Mouse (Mus musculus) neural tube, embryonic 10.5 days (tissue): ENCODE results near the gene Prps2.
"Not testable (repeated sequence)": the region's sequence is repeated elsewhere in the genome, so short reads cannot be mapped to it uniquely, and the experiment has no call there.

Experiments used
- DNase-seq: peaks from one replicate; pipeline ENCODE4 v3.0.0-alpha.2; 2017; ENCODE audit warnings: low spot score; ENCODE audit errors: extremely low spot score

Prps2 gene

DNA sequence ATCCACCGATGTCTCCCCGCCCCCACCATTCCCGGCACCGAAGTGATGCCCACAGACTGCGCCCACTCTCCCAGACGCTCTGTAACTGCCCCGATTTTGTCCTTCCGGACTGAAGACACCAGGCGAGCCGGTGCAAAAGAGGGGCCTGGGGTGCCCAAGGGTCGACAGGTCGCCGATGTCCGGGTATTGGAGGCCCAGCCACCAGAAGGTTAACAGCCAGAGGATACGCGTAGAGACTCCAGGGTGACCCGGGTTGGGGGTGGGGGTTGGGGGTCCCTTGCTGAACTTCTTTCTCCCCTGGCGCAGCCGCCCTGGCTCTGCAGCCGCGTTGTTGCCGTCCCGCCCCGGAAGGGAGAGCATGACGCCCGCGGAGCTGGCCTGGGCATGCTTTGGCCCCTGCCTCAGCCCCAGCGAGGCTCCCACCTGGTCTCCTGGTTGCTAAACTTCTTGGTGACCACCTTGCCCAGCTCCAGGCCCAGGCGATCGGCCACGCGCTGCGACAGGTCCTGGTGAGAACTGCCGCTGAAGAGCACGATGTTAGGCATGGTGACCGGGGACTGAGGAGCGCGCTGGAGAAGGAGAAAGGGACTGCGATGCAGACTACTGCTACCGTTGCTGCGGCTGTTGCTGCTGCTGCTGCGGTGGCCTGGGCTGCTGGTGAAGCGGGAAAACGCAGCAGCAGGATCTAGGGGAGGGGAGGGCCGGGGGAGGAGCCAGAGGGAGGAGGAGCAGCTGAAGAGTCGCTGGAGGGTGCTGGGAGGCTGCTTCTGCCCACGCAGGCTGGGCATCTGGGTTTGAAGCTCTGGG lies at the start of gene Prps2:
TSS of gene Prps2 (minus strand) at position 703 of the 807 bp plus-strand sequence.
- DNase-seq = peak; percentile 65

DNA sequence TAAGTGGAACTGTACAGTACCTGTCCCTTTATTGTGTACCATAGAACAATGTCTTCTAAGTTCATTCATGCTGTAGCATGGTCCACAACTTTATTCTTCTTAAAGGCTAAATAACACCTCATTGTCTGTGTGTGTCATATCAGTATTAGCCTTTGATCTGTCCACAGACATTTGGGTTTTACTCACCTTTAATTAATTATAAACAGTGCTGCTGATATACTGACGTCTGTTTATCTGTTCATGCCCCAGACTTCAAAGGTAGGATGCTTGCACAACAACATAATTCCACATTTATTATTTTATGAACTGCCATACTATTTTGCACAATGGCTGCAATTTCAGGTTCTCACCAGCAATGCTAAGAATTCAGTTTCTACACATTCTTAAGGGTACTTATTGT lies 35.1 kb upstream of the Prps2 start:
- DNase-seq = no peak

GRCm38 (mm10) chrX:167394940-167395339 lies 12.4 kb upstream of the Prps2 start:
- no peak for DNase-seq

GRCm38 (mm10) chrX:167386647-167387046 lies 4.1 kb upstream of the Prps2 start:
- no peak for DNase-seq

DNA sequence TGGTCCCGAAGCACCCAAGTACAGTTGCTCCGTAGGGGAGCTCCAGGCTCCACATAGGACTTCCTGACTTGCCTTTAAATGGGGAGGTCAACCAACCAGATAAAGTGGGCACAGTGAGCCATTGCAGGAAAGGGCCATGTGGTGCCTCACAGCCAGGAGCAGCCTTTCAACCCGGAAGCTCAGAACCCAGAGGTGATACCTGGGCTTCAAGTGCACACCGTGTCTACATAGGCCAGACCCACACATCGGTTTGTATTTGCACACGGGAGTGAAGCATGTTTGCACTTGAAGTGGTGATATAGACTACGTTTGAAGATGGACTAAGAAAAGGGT lies 271 bp upstream of the Prps2 start:
- no peak for DNase-seq

GRCm38 (mm10) chrX:167381583-167382046 lies 934 bp downstream of the Prps2 start:
- DNase-seq = no peak

DNA sequence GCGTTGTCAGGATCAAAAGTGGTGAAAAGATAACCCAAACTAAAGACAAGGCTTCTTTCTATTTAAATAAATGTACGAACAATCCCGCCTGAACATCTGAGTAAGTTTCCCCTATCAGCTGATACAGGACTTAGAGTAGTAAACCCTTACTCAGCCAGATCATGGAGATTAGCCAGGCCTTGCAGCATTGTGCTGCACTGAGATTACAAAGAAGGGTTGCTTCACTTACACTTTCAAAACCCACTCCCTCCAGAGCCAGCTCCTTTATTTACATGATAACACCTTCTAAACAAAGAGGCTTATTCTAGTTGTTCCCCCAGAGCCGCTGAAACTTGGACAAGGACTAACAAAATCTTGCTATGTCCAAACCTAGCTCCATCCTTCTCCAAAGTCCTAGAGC lies 2.5 kb downstream of the Prps2 start:
- DNase-seq = no peak

DNA sequence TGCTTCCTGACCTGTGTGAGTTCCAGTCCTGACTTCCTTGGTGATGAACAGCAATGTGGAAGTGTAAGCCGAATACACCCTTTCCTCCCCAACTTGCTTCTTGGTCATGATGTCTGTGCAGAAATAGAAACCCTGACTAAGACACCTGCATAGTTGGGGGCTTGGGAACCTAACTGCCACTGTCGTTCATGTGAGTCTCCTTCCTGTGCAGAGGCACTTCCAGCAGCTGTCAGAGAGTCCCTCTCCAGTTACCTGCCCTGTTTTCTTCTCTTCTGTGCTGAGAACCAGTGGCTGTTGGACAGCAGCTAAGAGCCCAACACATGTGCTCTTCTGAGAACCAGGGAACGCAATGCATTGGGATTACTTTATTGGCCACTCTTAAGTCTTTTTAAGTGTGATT lies 21.3 kb downstream of the Prps2 start:
- not testable (repeated sequence) for DNase-seq

DNA sequence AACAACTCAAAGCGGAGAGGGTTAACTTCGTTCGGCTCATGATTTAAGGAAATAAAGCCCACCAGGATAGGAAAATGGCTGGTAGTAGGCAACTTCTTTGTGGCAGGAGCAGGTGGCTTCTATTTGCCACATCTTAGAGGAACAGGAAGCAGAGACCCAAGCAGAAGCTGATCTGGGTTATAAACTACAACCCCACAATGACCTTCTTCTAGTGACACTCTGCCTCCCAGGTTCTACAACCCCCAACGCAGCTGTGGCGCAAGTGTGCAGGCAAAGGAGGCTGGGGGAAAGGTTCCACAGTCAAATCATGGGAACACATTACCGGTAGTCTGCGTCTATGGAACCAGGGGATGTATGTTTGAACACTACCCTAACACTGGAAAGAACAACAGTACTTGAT lies 22.8 kb downstream of the Prps2 start:
- no peak for DNase-seq

GRCm38 (mm10) chrX:167357415-167357814 lies 25.1 kb downstream of the Prps2 start:
- DNase-seq = no peak

DNA sequence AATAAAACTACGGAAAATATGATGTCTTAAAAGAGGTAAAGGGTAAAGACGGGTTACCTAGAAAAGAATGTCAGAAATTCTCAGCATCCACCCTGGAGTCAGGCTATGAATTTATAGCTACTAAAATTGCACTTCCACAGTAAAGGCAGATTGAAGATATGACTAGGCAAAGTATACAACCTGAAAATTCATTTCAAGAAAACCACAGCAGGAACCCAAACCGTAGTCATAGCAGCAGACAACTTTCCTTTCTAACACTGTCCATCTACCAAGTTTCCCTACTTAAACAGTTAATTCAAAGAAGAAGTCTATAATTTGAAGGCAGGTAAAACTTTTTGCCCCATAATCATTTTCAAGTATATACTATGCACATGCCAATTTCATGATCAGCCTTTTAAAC lies 26.6 kb downstream of the Prps2 start:
- no peak for DNase-seq

DNA sequence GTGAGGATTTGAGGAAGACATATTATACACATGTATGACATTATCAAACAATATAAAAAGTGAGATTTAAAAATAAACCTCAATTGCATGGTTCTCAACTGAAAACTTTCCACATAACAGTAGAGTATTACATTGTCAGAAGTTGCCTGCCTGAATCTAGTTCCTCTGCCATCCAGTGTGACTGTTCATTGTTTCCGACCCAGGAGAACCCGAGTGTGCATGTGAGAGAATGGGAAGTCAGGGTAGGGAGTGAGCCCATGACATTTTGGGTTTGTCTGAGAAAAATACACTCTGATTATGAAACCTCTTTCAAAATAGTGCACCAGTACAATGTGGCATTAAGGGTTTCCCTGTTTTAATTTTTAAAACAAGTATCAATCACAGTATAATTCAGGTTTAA lies 28.9 kb downstream of the Prps2 start:
- DNase-seq = no peak

- DNase-seq = no peak
Observed at GRCm38 (mm10) chrX:167346440-167346839, 36.1 kb downstream of the Prps2 start.

- DNase-seq = no peak
Observed at GRCm38 (mm10) chrX:167344356-167344755, 38.2 kb downstream of the Prps2 start.

- DNase-seq = no peak
Observed at GRCm38 (mm10) chrX:167341811-167342210, 40.7 kb downstream of the Prps2 start.

DNA sequence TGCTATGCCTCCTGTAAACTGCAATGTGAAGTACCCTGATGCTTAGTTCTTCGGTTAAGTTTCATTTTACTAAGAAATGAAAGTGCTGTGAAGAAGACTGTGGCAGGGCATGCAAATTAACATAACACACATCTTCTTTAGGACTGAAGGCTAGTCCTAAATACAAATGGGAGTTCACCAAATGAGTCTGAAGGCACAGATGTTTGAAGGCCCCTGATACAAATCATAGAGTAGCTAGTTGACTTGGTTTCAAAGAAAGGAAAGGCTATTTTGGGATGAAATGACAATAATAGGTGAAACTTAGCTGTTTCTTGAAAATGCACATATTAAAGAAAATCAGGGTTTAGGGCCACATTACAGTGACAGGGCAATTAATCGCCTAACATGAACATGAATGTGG lies 42.4 kb downstream of the Prps2 start:
- DNase-seq = no peak

DNA sequence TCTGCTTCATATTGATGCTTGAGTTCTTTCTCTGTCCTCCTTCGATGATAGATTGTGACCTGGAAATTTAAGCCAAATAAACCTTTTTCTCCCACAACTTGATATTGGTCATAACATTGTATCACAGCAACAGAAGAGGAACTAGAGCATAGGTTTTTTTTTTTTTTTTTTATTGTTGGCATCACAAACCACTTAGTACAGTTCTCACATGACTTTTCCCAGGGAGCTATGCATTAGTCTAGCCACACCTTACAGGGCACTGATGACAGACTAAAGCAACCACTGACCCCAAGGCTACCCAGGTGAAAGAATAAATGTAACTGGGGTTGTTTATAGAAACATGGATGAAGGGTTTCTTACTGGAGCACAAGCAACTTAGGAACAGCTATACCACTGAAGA lies 44.6 kb downstream of the Prps2 start:
- DNase-seq = no peak

GRCm38 (mm10) chrX:167334571-167334970 lies 48.0 kb downstream of the Prps2 start:
- DNase-seq = no peak

- DNase-seq = no peak
Observed at GRCm38 (mm10) chrX:167332607-167333006, 49.9 kb downstream of the Prps2 start.

DNA sequence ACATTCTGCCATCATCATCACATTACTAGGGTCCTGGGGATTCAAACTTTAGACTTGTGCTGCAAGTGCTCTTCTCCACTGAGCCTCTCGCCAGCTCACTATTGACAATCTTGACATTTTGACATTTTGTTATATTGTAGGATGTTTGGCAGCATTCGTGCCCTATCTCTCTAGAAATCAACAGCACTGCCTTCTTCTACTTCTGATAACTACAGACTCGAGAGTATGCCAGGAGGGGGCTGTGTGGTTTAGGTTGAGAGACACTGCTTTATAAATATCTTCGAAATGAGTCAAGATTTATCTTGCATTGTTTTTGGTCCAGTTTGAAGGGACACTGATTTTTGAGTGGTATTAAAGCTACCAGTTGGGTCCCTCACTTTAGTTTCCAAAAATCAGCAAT lies 51.6 kb downstream of the Prps2 start:
- no peak for DNase-seq

GRCm38 (mm10) chrX:167330399-167330798 lies 52.1 kb downstream of the Prps2 start, which contains the start of gene Tlr7:
Gene Tlr7 (minus strand): TSS chrX:167330558.
- no peak for DNase-seq

DNA sequence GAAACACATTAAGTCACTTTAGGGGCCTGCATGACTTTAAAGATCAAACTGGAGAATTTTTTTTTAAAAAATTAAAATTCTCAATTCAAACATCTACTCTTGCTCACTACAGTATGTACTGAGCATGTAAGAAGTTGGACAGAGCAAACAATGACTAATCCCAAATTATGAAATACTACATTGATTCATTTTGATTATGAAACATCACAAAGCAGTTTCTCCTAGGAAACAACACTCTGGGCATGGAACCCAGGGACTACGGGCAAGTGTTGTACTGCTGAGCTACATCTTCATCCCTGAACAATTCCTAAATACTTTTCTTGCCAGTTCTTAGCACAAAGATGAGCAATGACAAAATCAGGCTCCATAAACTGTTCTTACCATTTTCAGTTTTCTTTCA lies 52.9 kb downstream of the Prps2 start:
- no peak for DNase-seq

GRCm38 (mm10) chrX:167329098-167329497 lies 53.5 kb downstream of the Prps2 start:
- DNase-seq = no peak
